8 mouse cellular contexts compared by ENCODE assay signal in the genomic region with DNA sequence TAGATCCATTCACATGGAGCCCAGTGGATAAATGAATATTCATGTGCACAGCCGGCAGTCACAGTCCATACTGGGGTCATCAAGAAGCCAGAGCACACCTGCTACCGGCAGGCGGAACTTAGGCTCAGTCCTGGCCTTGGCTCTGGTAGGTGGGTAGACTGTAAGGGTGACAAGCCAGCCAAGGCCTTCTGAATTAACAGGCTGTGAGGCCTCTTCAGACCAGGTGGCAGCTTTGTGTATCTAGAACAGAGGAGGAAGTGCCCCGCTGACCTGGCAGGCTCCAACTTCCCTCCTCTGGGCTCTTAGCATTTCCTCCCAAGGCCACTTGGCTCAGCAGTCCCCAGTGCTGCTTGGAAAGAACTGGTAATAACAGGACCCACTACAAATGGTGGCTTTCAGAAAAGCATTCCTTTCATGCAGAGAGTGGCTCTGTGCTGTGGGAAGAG. TPM values are rescaled to one million over a fixed set of nuclear protein-coding genes. Genes with fewer than 3 reads are reported as not detected.
DNase-seq lines count a peak whose midpoint lies in the region; ATAC-seq and TF ChIP-seq lines count a peak whose summit lies in the region.

No protein-coding gene starts in this region.

- no peak overlapping the region for H3K4me3 ChIP-seq in heart, embryonic 15.5 days
- H3K4me3 ChIP-seq in heart, embryonic 10.5 days: no peak overlapping the region
- no peak overlapping the region for H3K4me3 ChIP-seq in kidney, embryonic 15.5 days (replicated peaks)
- H3K4me3 ChIP-seq in midbrain, postnatal 0 days (ENCODE audit: low read depth, low read length): no peak overlapping the region

- no peak overlapping the region for H3K4me2 ChIP-seq in heart, embryonic 15.5 days
- no peak overlapping the region for H3K4me2 ChIP-seq in kidney, embryonic 15.5 days
- H3K4me2 ChIP-seq in midbrain, postnatal 0 days (ENCODE audit: low read depth, low read length, poor library complexity, severe bottlenecking): no peak overlapping the region

- H3K9ac ChIP-seq in heart, embryonic 15.5 days: no peak overlapping the region
- no peak overlapping the region for H3K9ac ChIP-seq in kidney, embryonic 15.5 days
- H3K9ac ChIP-seq in midbrain, postnatal 0 days (replicated peaks; ENCODE audit: low read length, poor library complexity, severe bottlenecking): no peak overlapping the region

- H3K27me3 ChIP-seq in heart, embryonic 15.5 days: no peaks in the 10 kb centered on the region
- H3K27me3 ChIP-seq in heart, embryonic 10.5 days (ENCODE audit: insufficient read depth, poor library complexity, severe bottlenecking): no peaks in the 10 kb centered on the region
- no peaks in the 10 kb centered on the region for H3K27me3 ChIP-seq in kidney, embryonic 15.5 days
- H3K27me3 ChIP-seq in midbrain, postnatal 0 days (ENCODE audit: insufficient read depth, low read length): no peaks in the 10 kb centered on the region

- peaks cover 10% of the 10 kb centered on the region for H3K4me1 ChIP-seq in heart, embryonic 15.5 days (replicated peaks)
- H3K4me1 ChIP-seq in heart, embryonic 10.5 days: peaks cover 7% of the 10 kb centered on the region; the same call in 1 of the 2 replicates
- H3K4me1 ChIP-seq in kidney, embryonic 15.5 days: peaks cover 15% of the 10 kb centered on the region; the same call in 1 of the 2 replicates
- no peaks in the 10 kb centered on the region for H3K4me1 ChIP-seq in midbrain, postnatal 0 days (ENCODE audit: insufficient read depth, low read length)

- H3K36me3 ChIP-seq in heart, embryonic 15.5 days: 0 out of 2 replicates have a peak, but pooled peaks cover 11% of the 10 kb centered on the region
- peaks cover 37% of the 10 kb centered on the region for H3K36me3 ChIP-seq in heart, embryonic 10.5 days
- H3K36me3 ChIP-seq in kidney, embryonic 15.5 days: peaks cover 34% of the 10 kb centered on the region
- peaks cover 7% of the 10 kb centered on the region; the same call in 1 of the 2 replicates for H3K36me3 ChIP-seq in midbrain, postnatal 0 days (ENCODE audit: insufficient read depth, low read length)

- ATAC-seq in heart, embryonic 15.5 days (replicated peaks; ENCODE audit: insufficient number of reproducible peaks, insufficient read depth, low FRiP score, low read depth): peak; percentile 43; the same call in 1 of the 2 replicates
- peak; percentile 49; the same call in 1 of the 2 replicates for ATAC-seq in kidney, embryonic 15.5 days (replicated peaks; ENCODE audit: low FRiP score)
- peak; percentile 60 for ATAC-seq in midbrain, postnatal 0 days (ENCODE audit: low FRiP score)
- no peak for ATAC-seq in erythroblast, adult 5-6 weeks (replicated peaks; ENCODE audit: low FRiP score, poor library complexity, severe bottlenecking)

- WGBS in heart, embryonic 15.5 days: 54% methylated on average over 4 of the region's 4 CpGs
- 60% methylated on average over 4 of the region's 4 CpGs for WGBS in heart, embryonic 10.5 days
- WGBS in kidney, embryonic 15.5 days: 44% methylated on average over 4 of the region's 4 CpGs
- 25% methylated on average over 4 of the region's 4 CpGs for WGBS in midbrain, postnatal 0 days

- no peak for TF ChIP-seq CTCF in midbrain, postnatal 0 days (IDR thresholded peaks at IDR 0.05)

- H3K27ac ChIP-seq in heart, embryonic 15.5 days: no peak overlapping the region
- no peak overlapping the region for H3K27ac ChIP-seq in heart, embryonic 10.5 days
- H3K27ac ChIP-seq in kidney, embryonic 15.5 days: peak overlapping the region; percentile 77
- H3K27ac ChIP-seq in midbrain, postnatal 0 days (ENCODE audit: low read depth, low read length): peak overlapping the region; percentile 51; the same call in 1 of the 2 replicates

- no peaks in the 10 kb centered on the region for H3K9me3 ChIP-seq in heart, embryonic 15.5 days (replicated peaks)
- no peaks in the 10 kb centered on the region for H3K9me3 ChIP-seq in heart, embryonic 10.5 days
- H3K9me3 ChIP-seq in kidney, embryonic 15.5 days (replicated peaks): no peaks in the 10 kb centered on the region
- H3K9me3 ChIP-seq in midbrain, postnatal 0 days (ENCODE audit: low read length): no peaks in the 10 kb centered on the region

- no peak for DNase-seq in heart, embryonic 10.5 days (ENCODE audit: low spot score)
- peak; percentile 99 for DNase-seq in R1 (ENCODE audit: low read depth, low spot score)
- DNase-seq in cerebellum, postnatal 36 days: peak; percentile 83 to 86
- DNase-seq in midbrain, postnatal 0 days (ENCODE audit: low spot score): peak; percentile 61
- no peak for DNase-seq in thymus, postnatal 14 days

RNA-seq across cellular contexts. Expression of a gene that starts 24.3 kb away (rescaled TPM):
- polyA plus RNA-seq in heart, embryonic 15.5 days (2015; fragmentation: Nextera tagmentation; extraction: Ambion mirVana): 11.1 and 15.8 TPM in 2 replicates
- polyA plus RNA-seq in heart, embryonic 10.5 days (2016; fragmentation: Nextera tagmentation; extraction: Ambion mirVana): 14.5 and 21.5 TPM in 2 replicates
- 42.6 and 45.2 TPM in 2 replicates for polyA plus RNA-seq in kidney, embryonic 15.5 days (2015; fragmentation: Nextera tagmentation; extraction: Ambion mirVana)
- 26.3 and 28.1 TPM in 2 replicates for total RNA-seq in midbrain, postnatal 0 days (2014; rRNA removed)
- 25.1 and 27.5 TPM in 2 replicates for polyA plus RNA-seq in midbrain, postnatal 0 days (2015; fragmentation: Nextera tagmentation; extraction: Ambion mirVana)
- total RNA-seq in erythroblast, adult 5-6 weeks (2015; ENCODE audit: low replicate concordance): not detected in 2 replicates
- total RNA-seq in erythroblast, adult 5-6 weeks (2017; ENCODE audit: low replicate concordance): not detected in 2 replicates

RNA-seq across cellular contexts. Expression of a gene that starts 35.1 kb away (rescaled TPM):
- polyA plus RNA-seq in heart, embryonic 15.5 days (2015; fragmentation: Nextera tagmentation; extraction: Ambion mirVana): 23.0 and 33.4 TPM in 2 replicates
- polyA plus RNA-seq in heart, embryonic 10.5 days (2016; fragmentation: Nextera tagmentation; extraction: Ambion mirVana): 42.7 and 49.1 TPM in 2 replicates
- 54.1 and 63.6 TPM in 2 replicates for polyA plus RNA-seq in kidney, embryonic 15.5 days (2015; fragmentation: Nextera tagmentation; extraction: Ambion mirVana)
- total RNA-seq in midbrain, postnatal 0 days (2014; rRNA removed): 37.3 and 46.1 TPM in 2 replicates
- polyA plus RNA-seq in midbrain, postnatal 0 days (2015; fragmentation: Nextera tagmentation; extraction: Ambion mirVana): 36.6 and 36.9 TPM in 2 replicates
- total RNA-seq in erythroblast, adult 5-6 weeks (2015; ENCODE audit: low replicate concordance): 4.4 and 8.3 TPM in 2 replicates
- total RNA-seq in erythroblast, adult 5-6 weeks (2017; ENCODE audit: low replicate concordance): 2.8 and 3.7 TPM in 2 replicates

RNA-seq across cellular contexts. Expression of a gene that starts 44.1 kb away (rescaled TPM):
- polyA plus RNA-seq in heart, embryonic 15.5 days (2015; fragmentation: Nextera tagmentation; extraction: Ambion mirVana): 160 and 252 TPM in 2 replicates
- polyA plus RNA-seq in heart, embryonic 10.5 days (2016; fragmentation: Nextera tagmentation; extraction: Ambion mirVana): 22.7 and 67.8 TPM in 2 replicates
- polyA plus RNA-seq in kidney, embryonic 15.5 days (2015; fragmentation: Nextera tagmentation; extraction: Ambion mirVana): 141 and 161 TPM in 2 replicates
- 10.1 and 22.8 TPM in 2 replicates for total RNA-seq in midbrain, postnatal 0 days (2014; rRNA removed)
- polyA plus RNA-seq in midbrain, postnatal 0 days (2015; fragmentation: Nextera tagmentation; extraction: Ambion mirVana): 14.1 and 16.4 TPM in 2 replicates
- not detected in 2 replicates for total RNA-seq in erythroblast, adult 5-6 weeks (2015; ENCODE audit: low replicate concordance)
- total RNA-seq in erythroblast, adult 5-6 weeks (2017; ENCODE audit: low replicate concordance): not detected in 2 replicates

RNA-seq across cellular contexts. Expression of a gene that starts 50.2 kb away (rescaled TPM):
- 20.2 and 20.5 TPM in 2 replicates for polyA plus RNA-seq in heart, embryonic 15.5 days (2015; fragmentation: Nextera tagmentation; extraction: Ambion mirVana)
- 22.8 and 22.9 TPM in 2 replicates for polyA plus RNA-seq in heart, embryonic 10.5 days (2016; fragmentation: Nextera tagmentation; extraction: Ambion mirVana)
- 22.1 and 25.5 TPM in 2 replicates for polyA plus RNA-seq in kidney, embryonic 15.5 days (2015; fragmentation: Nextera tagmentation; extraction: Ambion mirVana)
- total RNA-seq in midbrain, postnatal 0 days (2014; rRNA removed): 74.3 and 86.4 TPM in 2 replicates
- polyA plus RNA-seq in midbrain, postnatal 0 days (2015; fragmentation: Nextera tagmentation; extraction: Ambion mirVana): 67.9 and 74.9 TPM in 2 replicates
- total RNA-seq in erythroblast, adult 5-6 weeks (2015; ENCODE audit: low replicate concordance): not detected in 2 replicates
- 2.0 TPM in 1 of 2 replicates, not detected in the other for total RNA-seq in erythroblast, adult 5-6 weeks (2017; ENCODE audit: low replicate concordance)

Comparison
In these comparisons a context has a peak if more than half of its experiments do, and no peak if none do; other contexts are left out.
1. H3K27ac ChIP-seq: peak in kidney, embryonic 15.5 days (single experiment) and midbrain, postnatal 0 days (single experiment); none in heart, embryonic 15.5 days (single experiment) and heart, embryonic 10.5 days (single experiment).
2. DNase-seq: peak in R1 (single experiment), cerebellum, postnatal 36 days (2 of 2) and midbrain, postnatal 0 days (single experiment); none in heart, embryonic 10.5 days (single experiment) and thymus, postnatal 14 days (single experiment).